Mouse (Mus musculus): ENCODE data around the gene Plekho1. TPM values are rescaled to one million over a fixed set of nuclear protein-coding genes. Genes with fewer than 3 reads are reported as not detected.

Plekho1 gene
- polyA plus RNA-seq, 1 experiment from 2014 or later = 53.5 TPM

- H3K4me3 ChIP-seq (ENCODE audit: low read depth, low read length) = no peak overlapping the region
- ATAC-seq (peak; percentile 17; the same call in 1 of the 2 replicates), DNase-seq (ENCODE audit: low spot score) (peak; percentile 47)
- H3K9me3 ChIP-seq (ENCODE audit: low read length) = no peaks in the 10 kb centered on the region
- no peaks in the 10 kb centered on the region for H3K4me1 ChIP-seq (ENCODE audit: insufficient read depth, low read depth, low read length)
- H3K27ac ChIP-seq (ENCODE audit: low read length) = no peak overlapping the region
- H3K36me3 ChIP-seq (ENCODE audit: insufficient read depth, low read length) = no peaks in the 10 kb centered on the region
- H3K27me3 ChIP-seq (replicated peaks; ENCODE audit: insufficient read depth, low read length) = no peaks in the 10 kb centered on the region
- H3K4me2 ChIP-seq (replicated peaks; ENCODE audit: low read depth, low read length) = no peak overlapping the region
- WGBS = 53% methylated on average over 5 of the region's 5 CpGs
- H3K9ac ChIP-seq (replicated peaks; ENCODE audit: low read depth) = no peak overlapping the region
- TF ChIP-seq CTCF (IDR thresholded peaks at IDR 0.05) (no peak), EP300 (IDR thresholded peaks at IDR 0.05) (no peak; the same call in 1 of the 2 replicates)
Measured at GRCm38 (mm10) chr3:96017461-96017860, 21.7 kb upstream of the Plekho1 start.

- Histone ChIP-seq H3K4me1 (ENCODE audit: insufficient read depth, low read depth, low read length) (no peaks in the 10 kb centered on the region), H3K9me3 (ENCODE audit: low read length) (no peaks in the 10 kb centered on the region), H3K4me3 (ENCODE audit: low read depth, low read length) (no peak overlapping the region), H3K9ac (replicated peaks; ENCODE audit: low read depth) (no peak overlapping the region), H3K27me3 (replicated peaks; ENCODE audit: insufficient read depth, low read length) (no peaks in the 10 kb centered on the region), H3K4me2 (replicated peaks; ENCODE audit: low read depth, low read length) (no peak overlapping the region), H3K36me3 (ENCODE audit: insufficient read depth, low read length) (no peaks in the 10 kb centered on the region), H3K27ac (ENCODE audit: low read length) (no peak overlapping the region)
- DNase-seq (ENCODE audit: low spot score) (no peak), ATAC-seq (no peak)
- no peak for TF ChIP-seq EP300 (IDR thresholded peaks at IDR 0.05)
- 95% methylated on average over 2 of the region's 2 CpGs for WGBS
Measured at GRCm38 (mm10) chr3:96016257-96016889, 20.6 kb upstream of the Plekho1 start.

- H3K9me3 ChIP-seq (ENCODE audit: low read length) = no peaks in the 10 kb centered on the region
- TF ChIP-seq CTCF (IDR thresholded peaks at IDR 0.05) (no peak), EP300 (IDR thresholded peaks at IDR 0.05) (no peak)
- no peaks in the 10 kb centered on the region for H3K36me3 ChIP-seq (ENCODE audit: insufficient read depth, low read length)
- peak; percentile 54 for ATAC-seq
- H3K27me3 ChIP-seq (replicated peaks; ENCODE audit: insufficient read depth, low read length) = no peaks in the 10 kb centered on the region
- 59% methylated on average over 2 of the region's 2 CpGs for WGBS
- no peak overlapping the region for H3K4me2 ChIP-seq (replicated peaks; ENCODE audit: low read depth, low read length)
- H3K4me3 ChIP-seq (ENCODE audit: low read depth, low read length) = no peak overlapping the region
- no peak overlapping the region for H3K9ac ChIP-seq (replicated peaks; ENCODE audit: low read depth)
- peak; percentile 37 for DNase-seq (ENCODE audit: low spot score)
- H3K4me1 ChIP-seq (ENCODE audit: insufficient read depth, low read depth, low read length) = no peaks in the 10 kb centered on the region
- no peak overlapping the region for H3K27ac ChIP-seq (ENCODE audit: low read length)
Measured at GRCm38 (mm10) chr3:96015681-96016080, 19.9 kb upstream of the Plekho1 start.

- Histone ChIP-seq H3K27me3 (replicated peaks; ENCODE audit: insufficient read depth, low read length) (no peaks in the 10 kb centered on the region), H3K9ac (replicated peaks; ENCODE audit: low read depth) (no peak overlapping the region), H3K4me3 (ENCODE audit: low read depth, low read length) (no peak overlapping the region), H3K4me2 (replicated peaks; ENCODE audit: low read depth, low read length) (no peak overlapping the region), H3K36me3 (ENCODE audit: insufficient read depth, low read length) (no peaks in the 10 kb centered on the region), H3K4me1 (ENCODE audit: insufficient read depth, low read depth, low read length) (no peaks in the 10 kb centered on the region), H3K27ac (ENCODE audit: low read length) (no peak overlapping the region), H3K9me3 (ENCODE audit: low read length) (no peaks in the 10 kb centered on the region)
- WGBS = 55% methylated on average over 5 of the region's 5 CpGs
- TF ChIP-seq EP300 (IDR thresholded peaks at IDR 0.05) (no peak), CTCF (IDR thresholded peaks at IDR 0.05) (no peak)
- ATAC-seq (no peak), DNase-seq (ENCODE audit: low spot score) (no peak)
Measured at GRCm38 (mm10) chr3:96012805-96013204, 17.0 kb upstream of the Plekho1 start.

GRCm38 (mm10) chr3:96008463-96008862, 12.7 kb upstream of the Plekho1 start:
- no peak overlapping the region for H3K9ac ChIP-seq (replicated peaks; ENCODE audit: low read depth)
- 64% methylated on average over 6 of the region's 6 CpGs for WGBS
- no peak overlapping the region for H3K27ac ChIP-seq (ENCODE audit: low read length)
- DNase-seq (ENCODE audit: low spot score) (no peak), ATAC-seq (no peak)
- no peaks in the 10 kb centered on the region for H3K36me3 ChIP-seq (ENCODE audit: insufficient read depth, low read length)
- no peak overlapping the region for H3K4me3 ChIP-seq (ENCODE audit: low read depth, low read length)
- H3K9me3 ChIP-seq (ENCODE audit: low read length) = no peaks in the 10 kb centered on the region
- H3K4me1 ChIP-seq (ENCODE audit: insufficient read depth, low read depth, low read length) = no peaks in the 10 kb centered on the region
- TF ChIP-seq CTCF (IDR thresholded peaks at IDR 0.05) (no peak), EP300 (IDR thresholded peaks at IDR 0.05) (no peak)
- H3K4me2 ChIP-seq (replicated peaks; ENCODE audit: low read depth, low read length) = no peak overlapping the region
- H3K27me3 ChIP-seq (replicated peaks; ENCODE audit: insufficient read depth, low read length) = no peaks in the 10 kb centered on the region

- H3K27ac ChIP-seq (ENCODE audit: low read length) = no peak overlapping the region
- 87% methylated on average over 1 of the region's 1 CpGs for WGBS
- no peak for ATAC-seq
- TF ChIP-seq EP300 (IDR thresholded peaks at IDR 0.05) = no peak
- TF ChIP-seq CTCF (IDR thresholded peaks at IDR 0.05) = no peak
- H3K27me3 ChIP-seq (replicated peaks; ENCODE audit: insufficient read depth, low read length) = no peaks in the 10 kb centered on the region
- no peak overlapping the region for H3K4me3 ChIP-seq (ENCODE audit: low read depth, low read length)
- H3K9me3 ChIP-seq (ENCODE audit: low read length) = no peaks in the 10 kb centered on the region
- H3K4me2 ChIP-seq (replicated peaks; ENCODE audit: low read depth, low read length) = no peak overlapping the region
- H3K9ac ChIP-seq (replicated peaks; ENCODE audit: low read depth) = no peak overlapping the region
- H3K36me3 ChIP-seq (ENCODE audit: insufficient read depth, low read length) = no peaks in the 10 kb centered on the region
- peaks cover 4% of the 10 kb centered on the region; the same call in 1 of the 2 replicates for H3K4me1 ChIP-seq (ENCODE audit: insufficient read depth, low read depth, low read length)
- DNase-seq (ENCODE audit: low spot score) = no peak
Measured at GRCm38 (mm10) chr3:96001560-96001959, 5.8 kb upstream of the Plekho1 start.
